Mouse (Mus musculus): ENCODE measurements around the gene Tnc.

Tnc gene

GRCm38 (mm10) chr4:64046831-64047493 is at the start of gene Tnc:
Gene Tnc (minus strand): TSS chr4:64047015.
- peak; percentile 51 to 66 for DNase-seq (ENCODE audit: low spot score in 2 of 2)

- no peak for DNase-seq (ENCODE audit: low spot score in 2 of 2)
Observed at GRCm38 (mm10) chr4:64094221-64094620, 47.4 kb upstream of the Tnc start.

GRCm38 (mm10) chr4:64092857-64093256 is 46.0 kb upstream of the Tnc start:
- DNase-seq (ENCODE audit: low spot score in 2 of 2) = no peak

GRCm38 (mm10) chr4:64089378-64089777 is 42.6 kb upstream of the Tnc start:
- no peak for DNase-seq (ENCODE audit: low spot score in 2 of 2)

GRCm38 (mm10) chr4:64087675-64088074 is 40.9 kb upstream of the Tnc start:
- DNase-seq (ENCODE audit: low spot score in 2 of 2) = no peak

- no peak for DNase-seq (ENCODE audit: low spot score in 2 of 2)
Observed at GRCm38 (mm10) chr4:64085993-64086567, 39.3 kb upstream of the Tnc start.

GRCm38 (mm10) chr4:64083858-64084257 is 37.0 kb upstream of the Tnc start:
- no peak for DNase-seq (ENCODE audit: low spot score in 2 of 2)

GRCm38 (mm10) chr4:64078029-64078619 is 31.3 kb upstream of the Tnc start:
- no peak for DNase-seq (ENCODE audit: low spot score in 2 of 2)

GRCm38 (mm10) chr4:64076349-64077025 is 29.7 kb upstream of the Tnc start:
- DNase-seq (ENCODE audit: low spot score in 2 of 2) = no peak

GRCm38 (mm10) chr4:64074725-64075124 is 27.9 kb upstream of the Tnc start:
- DNase-seq (ENCODE audit: low spot score in 2 of 2) = no peak

GRCm38 (mm10) chr4:64067394-64067793 is 20.6 kb upstream of the Tnc start:
- no peak for DNase-seq (ENCODE audit: low spot score in 2 of 2)

- DNase-seq (ENCODE audit: low spot score in 2 of 2) = no peak
Observed at GRCm38 (mm10) chr4:64065266-64065665, 18.5 kb upstream of the Tnc start.

- no peak for DNase-seq (ENCODE audit: low spot score in 2 of 2)
Observed at GRCm38 (mm10) chr4:64058856-64059231, 12.0 kb upstream of the Tnc start.

GRCm38 (mm10) chr4:64058048-64058855 is 11.4 kb upstream of the Tnc start:
- DNase-seq (ENCODE audit: low spot score in 2 of 2) = no peak

- no peak for DNase-seq (ENCODE audit: low spot score in 2 of 2)
Observed at GRCm38 (mm10) chr4:64048177-64048576, 1.4 kb upstream of the Tnc start.

- no peak for DNase-seq (ENCODE audit: low spot score in 2 of 2)
Observed at GRCm38 (mm10) chr4:64043893-64044292, 2.9 kb downstream of the Tnc start.

- DNase-seq (ENCODE audit: low spot score in 2 of 2) = no peak
Observed at GRCm38 (mm10) chr4:64043371-64043770, 3.4 kb downstream of the Tnc start.

- no peak for DNase-seq (ENCODE audit: low spot score in 2 of 2)
Observed at GRCm38 (mm10) chr4:64039091-64039490, 7.7 kb downstream of the Tnc start.

- DNase-seq (ENCODE audit: low spot score in 2 of 2) = no peak
Observed at GRCm38 (mm10) chr4:64037513-64037912, 9.3 kb downstream of the Tnc start.

GRCm38 (mm10) chr4:64034724-64035123 is 12.1 kb downstream of the Tnc start:
- DNase-seq (ENCODE audit: low spot score in 2 of 2) = no peak

- no peak for DNase-seq (ENCODE audit: low spot score in 2 of 2)
Observed at GRCm38 (mm10) chr4:64033191-64033590, 13.6 kb downstream of the Tnc start.

- DNase-seq (ENCODE audit: low spot score in 2 of 2) = no peak
Observed at GRCm38 (mm10) chr4:64029486-64029885, 17.3 kb downstream of the Tnc start.
